Mouse (Mus musculus): Measurements from ENCODE around the gene Tbc1d4. TPM values are rescaled to one million over a fixed set of nuclear protein-coding genes. Genes with fewer than 3 reads are reported as not detected.

Gene Tbc1d4
- polyA plus RNA-seq, 1 experiment = 1.6 TPM

GRCm38 (mm10) chr14:101507146-101507545 lies 101.8 kb downstream of the Tbc1d4 start:
- Histone ChIP-seq H3K9me3 (replicated peaks; ENCODE audit: control insufficient read depth, insufficient read depth, low read length, poor library complexity, severe bottlenecking) (no peaks in the 10 kb centered on the region), H3K27ac (ENCODE audit: insufficient read depth, low read length) (no peak overlapping the region), H3K36me3 (ENCODE audit: control insufficient read depth, insufficient read depth, low read length, poor library complexity, severe bottlenecking) (no peaks in the 10 kb centered on the region), H3K9ac (ENCODE audit: low read depth, poor library complexity, severe bottlenecking) (no peak overlapping the region), H3K4me1 (ENCODE audit: control insufficient read depth, insufficient read depth, low read length) (no peaks in the 10 kb centered on the region), H3K4me3 (ENCODE audit: low read depth, low read length) (no peak overlapping the region), H3K27me3 (ENCODE audit: control insufficient read depth, insufficient read depth, low read length, poor library complexity, severe bottlenecking) (no peaks in the 10 kb centered on the region)
- no peak for TF ChIP-seq CTCF (IDR thresholded peaks at IDR 0.05; ENCODE audit: low read depth, low read length)
- no peak for TF ChIP-seq EP300 (IDR thresholded peaks at IDR 0.05; ENCODE audit: insufficient read depth, low read depth, low read length)
- no peak for TF ChIP-seq POLR2A (IDR thresholded peaks at IDR 0.05; ENCODE audit: insufficient read depth, low read length)

GRCm38 (mm10) chr14:101505805-101506204 lies 103.2 kb downstream of the Tbc1d4 start:
- H3K9me3 ChIP-seq (replicated peaks; ENCODE audit: control insufficient read depth, insufficient read depth, low read length, poor library complexity, severe bottlenecking) = no peaks in the 10 kb centered on the region
- H3K4me1 ChIP-seq (ENCODE audit: control insufficient read depth, insufficient read depth, low read length) = no peaks in the 10 kb centered on the region
- no peak overlapping the region for H3K9ac ChIP-seq (ENCODE audit: low read depth, poor library complexity, severe bottlenecking)
- no peaks in the 10 kb centered on the region for H3K27me3 ChIP-seq (ENCODE audit: control insufficient read depth, insufficient read depth, low read length, poor library complexity, severe bottlenecking)
- H3K36me3 ChIP-seq (ENCODE audit: control insufficient read depth, insufficient read depth, low read length, poor library complexity, severe bottlenecking) = no peaks in the 10 kb centered on the region
- H3K4me3 ChIP-seq (ENCODE audit: low read depth, low read length) = no peak overlapping the region
- no peak for TF ChIP-seq CTCF (IDR thresholded peaks at IDR 0.05; ENCODE audit: low read depth, low read length)
- TF ChIP-seq POLR2A (IDR thresholded peaks at IDR 0.05; ENCODE audit: insufficient read depth, low read length) = no peak
- TF ChIP-seq EP300 (IDR thresholded peaks at IDR 0.05; ENCODE audit: insufficient read depth, low read depth, low read length) = no peak
- no peak overlapping the region for H3K27ac ChIP-seq (ENCODE audit: insufficient read depth, low read length)

- TF ChIP-seq CTCF (IDR thresholded peaks at IDR 0.05; ENCODE audit: low read depth, low read length) (no peak), EP300 (IDR thresholded peaks at IDR 0.05; ENCODE audit: insufficient read depth, low read depth, low read length) (no peak), POLR2A (IDR thresholded peaks at IDR 0.05; ENCODE audit: insufficient read depth, low read length) (no peak)
- no peaks in the 10 kb centered on the region for H3K27me3 ChIP-seq (ENCODE audit: control insufficient read depth, insufficient read depth, low read length, poor library complexity, severe bottlenecking)
- no peak overlapping the region for H3K4me3 ChIP-seq (ENCODE audit: low read depth, low read length)
- H3K9ac ChIP-seq (ENCODE audit: low read depth, poor library complexity, severe bottlenecking) = no peak overlapping the region
- H3K9me3 ChIP-seq (replicated peaks; ENCODE audit: control insufficient read depth, insufficient read depth, low read length, poor library complexity, severe bottlenecking) = no peaks in the 10 kb centered on the region
- no peaks in the 10 kb centered on the region for H3K4me1 ChIP-seq (ENCODE audit: control insufficient read depth, insufficient read depth, low read length)
- no peak overlapping the region for H3K27ac ChIP-seq (ENCODE audit: insufficient read depth, low read length)
- H3K36me3 ChIP-seq (ENCODE audit: control insufficient read depth, insufficient read depth, low read length, poor library complexity, severe bottlenecking) = no peaks in the 10 kb centered on the region
These were observed 104.4 kb downstream of the Tbc1d4 start for GRCm38 (mm10) chr14:101504473-101505200.

GRCm38 (mm10) chr14:101503168-101503961 lies 105.6 kb downstream of the Tbc1d4 start:
- no peak overlapping the region for H3K9ac ChIP-seq (ENCODE audit: low read depth, poor library complexity, severe bottlenecking)
- no peaks in the 10 kb centered on the region for H3K4me1 ChIP-seq (ENCODE audit: control insufficient read depth, insufficient read depth, low read length)
- H3K27ac ChIP-seq (ENCODE audit: insufficient read depth, low read length) = no peak overlapping the region
- no peaks in the 10 kb centered on the region for H3K9me3 ChIP-seq (replicated peaks; ENCODE audit: control insufficient read depth, insufficient read depth, low read length, poor library complexity, severe bottlenecking)
- TF ChIP-seq EP300 (IDR thresholded peaks at IDR 0.05; ENCODE audit: insufficient read depth, low read depth, low read length) (no peak), POLR2A (IDR thresholded peaks at IDR 0.05; ENCODE audit: insufficient read depth, low read length) (no peak), CTCF (IDR thresholded peaks at IDR 0.05; ENCODE audit: low read depth, low read length) (no peak)
- no peaks in the 10 kb centered on the region for H3K36me3 ChIP-seq (ENCODE audit: control insufficient read depth, insufficient read depth, low read length, poor library complexity, severe bottlenecking)
- no peak overlapping the region for H3K4me3 ChIP-seq (ENCODE audit: low read depth, low read length)
- H3K27me3 ChIP-seq (ENCODE audit: control insufficient read depth, insufficient read depth, low read length, poor library complexity, severe bottlenecking) = no peaks in the 10 kb centered on the region

- H3K27ac ChIP-seq (ENCODE audit: insufficient read depth, low read length) = no peak overlapping the region
These were observed 107.1 kb downstream of the Tbc1d4 start for GRCm38 (mm10) chr14:101501868-101502267.

GRCm38 (mm10) chr14:101501452-101501851 lies 107.5 kb downstream of the Tbc1d4 start:
- TF ChIP-seq POLR2A (IDR thresholded peaks at IDR 0.05; ENCODE audit: insufficient read depth, low read length) (no peak), EP300 (IDR thresholded peaks at IDR 0.05; ENCODE audit: insufficient read depth, low read depth, low read length) (no peak), CTCF (IDR thresholded peaks at IDR 0.05; ENCODE audit: low read depth, low read length) (no peak)
- Histone ChIP-seq H3K27ac (ENCODE audit: insufficient read depth, low read length) (no peak overlapping the region), H3K9me3 (replicated peaks; ENCODE audit: control insufficient read depth, insufficient read depth, low read length, poor library complexity, severe bottlenecking) (no peaks in the 10 kb centered on the region), H3K4me3 (ENCODE audit: low read depth, low read length) (no peak overlapping the region), H3K27me3 (ENCODE audit: control insufficient read depth, insufficient read depth, low read length, poor library complexity, severe bottlenecking) (no peaks in the 10 kb centered on the region), H3K4me1 (ENCODE audit: control insufficient read depth, insufficient read depth, low read length) (no peaks in the 10 kb centered on the region), H3K36me3 (ENCODE audit: control insufficient read depth, insufficient read depth, low read length, poor library complexity, severe bottlenecking) (no peaks in the 10 kb centered on the region), H3K9ac (ENCODE audit: low read depth, poor library complexity, severe bottlenecking) (no peak overlapping the region)

More at GRCm38 (mm10) chr14:101501868-101502267, 107.1 kb downstream of the Tbc1d4 start:
- H3K4me1 ChIP-seq (ENCODE audit: control insufficient read depth, insufficient read depth, low read length) = no peaks in the 10 kb centered on the region
- H3K9ac ChIP-seq (ENCODE audit: low read depth, poor library complexity, severe bottlenecking) = no peak overlapping the region
- H3K36me3 ChIP-seq (ENCODE audit: control insufficient read depth, insufficient read depth, low read length, poor library complexity, severe bottlenecking) = no peaks in the 10 kb centered on the region
- no peak overlapping the region for H3K4me3 ChIP-seq (ENCODE audit: low read depth, low read length)
- TF ChIP-seq EP300 (IDR thresholded peaks at IDR 0.05; ENCODE audit: insufficient read depth, low read depth, low read length) = no peak
- TF ChIP-seq POLR2A (IDR thresholded peaks at IDR 0.05; ENCODE audit: insufficient read depth, low read length) = no peak
- no peak for TF ChIP-seq CTCF (IDR thresholded peaks at IDR 0.05; ENCODE audit: low read depth, low read length)
- no peaks in the 10 kb centered on the region for H3K9me3 ChIP-seq (replicated peaks; ENCODE audit: control insufficient read depth, insufficient read depth, low read length, poor library complexity, severe bottlenecking)
- no peaks in the 10 kb centered on the region for H3K27me3 ChIP-seq (ENCODE audit: control insufficient read depth, insufficient read depth, low read length, poor library complexity, severe bottlenecking)

All from ES-Bruce4 (cell line).